26 mouse cellular contexts compared by ENCODE assay signal in the genomic region with DNA sequence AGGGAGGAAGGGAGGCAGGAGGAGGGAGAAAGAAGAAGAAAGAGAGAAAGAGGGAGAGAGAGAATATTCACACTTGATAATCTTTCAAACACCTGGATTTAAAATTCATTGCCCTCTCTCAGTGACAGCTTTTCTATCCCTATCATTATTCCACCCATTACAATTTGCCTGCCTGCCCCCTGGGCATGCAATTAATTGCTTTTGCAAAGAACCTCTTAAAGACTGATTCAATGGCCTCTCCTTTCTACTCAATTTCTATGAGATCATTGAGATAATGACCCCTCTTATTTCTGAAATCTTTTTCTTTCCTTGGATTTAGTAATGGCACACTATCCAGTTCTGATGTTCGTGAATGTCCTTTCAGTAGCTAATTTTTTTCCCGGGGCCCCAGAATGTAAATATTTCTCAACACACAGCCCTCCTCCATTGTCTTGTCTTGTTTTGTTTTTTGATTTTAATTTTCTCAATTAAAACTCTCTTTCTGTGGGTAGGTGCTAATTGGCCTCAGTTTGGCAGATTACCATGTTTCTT. TPM values are rescaled to one million over a fixed set of nuclear protein-coding genes. Genes with fewer than 3 reads are reported as not detected.
"Had no signal": no experiment of that assay in that cellular context is flagged by ENCODE, and none has a peak within 500 bp of the region (broad histone marks: within the 10 kb centered on the region; RNA-seq: fewer than 3 reads in every experiment).

No protein-coding gene starts in this region.

- H3K9ac ChIP-seq: heart, embryonic 12.5 days; hindbrain, embryonic 12.5 days; hindbrain, embryonic 14.5 days; intestine, embryonic 15.5 days; limb, embryonic 13.5 days; limb, embryonic 15.5 days; liver, embryonic 12.5 days; liver, embryonic 14.5 days had no signal

- H3K27me3 ChIP-seq: heart, embryonic 12.5 days; hindbrain, embryonic 12.5 days; intestine, embryonic 15.5 days; limb, embryonic 13.5 days; limb, embryonic 15.5 days; liver, embryonic 12.5 days had no signal

- H3K4me2 ChIP-seq: heart, embryonic 12.5 days; hindbrain, embryonic 12.5 days; hindbrain, embryonic 14.5 days; intestine, embryonic 15.5 days; limb, embryonic 13.5 days; limb, embryonic 15.5 days; liver, embryonic 12.5 days had no signal

- H3K4me1 ChIP-seq: heart, embryonic 10.5 days; heart, embryonic 12.5 days; hindbrain, embryonic 10.5 days; hindbrain, embryonic 12.5 days; intestine, embryonic 15.5 days; limb, embryonic 13.5 days; limb, embryonic 15.5 days; liver, embryonic 12.5 days had no signal

- H3K4me3 ChIP-seq: heart, embryonic 10.5 days; heart, embryonic 12.5 days; hindbrain, embryonic 10.5 days; hindbrain, embryonic 12.5 days; intestine, embryonic 15.5 days; limb, embryonic 13.5 days; limb, embryonic 15.5 days; liver, embryonic 12.5 days had no signal

- H3K9me3 ChIP-seq: heart, embryonic 10.5 days; heart, embryonic 12.5 days; hindbrain, embryonic 10.5 days; hindbrain, embryonic 12.5 days; intestine, embryonic 15.5 days; limb, embryonic 13.5 days; limb, embryonic 15.5 days; liver, embryonic 12.5 days had no signal

- DNase-seq: gastrocnemius, postnatal 10 days; gastrocnemius, postnatal 25 days; heart, adult 18-20 months; heart, postnatal 10 days; heart, postnatal 4 days; kidney, adult 18-20 months; kidney, adult 8-10 months; kidney, postnatal 14 days; kidney, postnatal 36 days; layer of hippocampus, adult 9-11 months; layer of hippocampus, postnatal 36 days; left cerebral cortex, postnatal 4 days had no signal

- H3K36me3 ChIP-seq: heart, embryonic 10.5 days; heart, embryonic 12.5 days; hindbrain, embryonic 10.5 days; hindbrain, embryonic 12.5 days; intestine, embryonic 15.5 days; limb, embryonic 13.5 days; limb, embryonic 15.5 days; liver, embryonic 12.5 days had no signal

- ATAC-seq: hindbrain, embryonic 16.5 days; inflammation-experienced regulatory T-cells, adult 6 months; intestine, embryonic 15.5 days; intestine, postnatal 0 days; liver, embryonic 12.5 days had no signal

- H3K27ac ChIP-seq: heart, embryonic 10.5 days; hindbrain, embryonic 10.5 days; hindbrain, embryonic 12.5 days; hindbrain, embryonic 14.5 days; intestine, embryonic 15.5 days; limb, embryonic 13.5 days; limb, embryonic 15.5 days; liver, embryonic 12.5 days; liver, embryonic 14.5 days had no signal

RNA-seq across cellular contexts. Expression of gene Rps6ka6, which starts 59.9 kb away (rescaled TPM):
- total RNA-seq: granulocyte monocyte progenitor cell, adult 5-6 weeks had no signal
